Mouse (Mus musculus) bone marrow macrophage, adult 2 months (primary cell): ENCODE data around the gene Dnase1l2. TPM values are rescaled to one million over a fixed set of nuclear protein-coding genes. Genes with fewer than 3 reads are reported as not detected.
A peak's percentile ranks its signal among the peaks of the same experiment; 100 is the strongest.
"Not testable (repeated sequence)": the region's sequence is repeated elsewhere in the genome, so short reads cannot be mapped to it uniquely, and the experiment has no call there.

Experiments
- H3K27ac ChIP-seq: 2 replicates; pipeline ENCODE4 v1.5.1; 2012; ENCODE audit warnings: low read depth, low read length; ENCODE audit not compliant: insufficient read depth
- H3K4me1 ChIP-seq: 2 replicates; pipeline ENCODE4 v1.6.1; 2012; ENCODE audit warnings: low read length; ENCODE audit not compliant: control insufficient read depth, insufficient read depth
- H3K4me3 ChIP-seq: 2 replicates; pipeline ENCODE4 v1.5.1; 2012; ENCODE audit warnings: mild to moderate bottlenecking, low read length, moderate library complexity; ENCODE audit not compliant: insufficient read depth
- CTCF ChIP-seq: IDR thresholded peaks from 2 replicates; pipeline ENCODE4 v1.5.1; 2012; ENCODE audit warnings: low read depth, mild to moderate bottlenecking, low read length, moderate library complexity
- POLR2A ChIP-seq: IDR thresholded peaks from 2 replicates; pipeline ENCODE4 v1.6.1; 2012; ENCODE audit warnings: mild to moderate bottlenecking, low read depth, low read length, borderline replicate concordance
- polyA plus RNA-seq: library from polyadenylated mRNA; stranded (reverse); fragments of >200 nt; gene quantifications from 2 replicates; pipeline ENCODE4 v1.2.4, GENCODE M21; 2012; ENCODE audit not compliant: missing spikeins, insufficient read depth, insufficient read length

The Dnase1l2 gene
- polyA plus RNA-seq, 1 experiment: 3.3 TPM

DNA sequence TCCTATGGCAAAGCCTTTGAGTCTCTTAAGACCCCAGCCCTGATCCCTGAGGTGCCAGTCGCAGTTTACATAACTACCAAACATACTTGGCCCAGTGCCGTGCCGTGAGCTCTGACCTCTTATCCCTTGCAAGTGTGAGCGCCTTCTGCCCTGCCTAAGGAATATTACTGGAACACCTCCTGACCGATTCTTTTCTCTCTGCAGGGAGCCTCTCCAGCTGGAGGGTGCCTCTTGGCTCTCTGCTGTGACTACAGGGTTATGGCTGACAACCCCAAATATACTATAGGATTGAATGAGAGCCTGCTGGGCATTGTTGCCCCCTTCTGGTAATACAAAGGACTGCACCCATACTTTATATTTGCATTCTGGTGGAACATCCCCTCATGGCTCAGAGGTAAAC lies 5.9 kb downstream of the Dnase1l2 start:
- TF ChIP-seq POLR2A: no peak
- no peak; the same call in 1 of the 2 replicates for TF ChIP-seq CTCF

DNA sequence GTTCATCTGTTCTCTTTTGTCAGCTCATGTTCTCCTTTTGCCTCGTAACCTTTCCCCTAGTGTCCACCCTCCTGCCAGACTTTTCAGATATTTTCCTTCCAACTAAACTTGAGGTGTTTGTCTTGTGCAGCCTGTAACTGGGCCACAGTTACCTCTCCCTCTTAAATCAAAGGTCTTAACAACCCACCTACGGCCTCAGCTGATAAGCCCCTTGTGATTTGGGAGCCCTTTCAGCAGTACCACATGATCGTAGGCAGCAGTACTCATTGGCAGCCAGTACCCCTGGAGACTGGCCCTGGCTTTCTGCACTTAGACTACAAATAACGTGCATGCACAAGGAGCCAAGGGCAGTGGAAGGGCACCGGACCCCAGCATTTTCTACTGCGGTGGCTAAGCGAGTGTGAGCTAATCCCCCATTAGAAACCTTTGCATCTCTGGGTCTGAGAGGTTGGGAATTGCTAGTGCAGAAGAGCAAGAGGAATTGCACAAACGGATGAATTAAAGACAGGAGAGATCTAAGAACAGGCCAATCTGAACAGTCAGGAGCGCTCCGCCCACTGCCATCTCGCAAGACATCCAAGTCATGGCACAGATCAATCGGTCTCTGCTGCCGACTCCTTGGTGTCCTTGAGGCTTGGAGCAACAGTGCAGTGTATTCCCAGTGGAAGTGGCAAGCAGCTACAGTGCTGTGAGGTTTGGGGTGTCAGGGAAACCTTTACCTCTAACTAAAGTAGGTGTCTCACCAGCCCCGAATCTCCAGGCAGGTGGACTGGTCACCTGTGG lies 13.5 kb downstream of the Dnase1l2 start:
- no peak overlapping the region for H3K27ac ChIP-seq
- peaks cover 16% of the 10 kb centered on the region for H3K4me1 ChIP-seq
- H3K4me3 ChIP-seq: no peak overlapping the region
- TF ChIP-seq CTCF (no peak), POLR2A (no peak)

More for the DNA sequence above, 5.9 kb downstream of the Dnase1l2 start:
- H3K4me3 ChIP-seq: no peak overlapping the region
- H3K4me1 ChIP-seq: peaks cover 5% of the 10 kb centered on the region
- H3K27ac ChIP-seq: no peak overlapping the region

DNA sequence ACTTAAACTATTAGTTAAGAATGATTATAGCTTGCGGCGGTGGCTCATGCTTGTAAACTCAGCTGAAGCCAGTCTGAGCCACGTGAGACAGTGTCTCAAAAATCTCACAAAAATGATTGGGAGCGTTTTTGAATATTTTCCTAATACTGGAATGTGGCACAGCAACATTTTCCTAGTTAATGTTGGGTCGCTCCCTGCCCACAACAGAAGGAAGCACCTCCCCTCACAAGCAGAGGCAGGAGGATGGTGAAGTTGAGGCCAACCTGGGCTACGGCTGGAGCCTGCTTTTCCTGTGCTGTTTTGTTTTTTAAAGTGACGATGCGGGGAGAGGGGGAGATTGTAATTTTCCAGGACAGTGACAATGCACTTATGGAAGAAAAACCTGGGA lies 15.7 kb downstream of the Dnase1l2 start:
- TF ChIP-seq CTCF (no peak), POLR2A (no peak)
- H3K4me3 ChIP-seq: peak overlapping the region; percentile 90
- H3K27ac ChIP-seq: peak overlapping the region; percentile 70
- H3K4me1 ChIP-seq: peaks cover 12% of the 10 kb centered on the region

DNA sequence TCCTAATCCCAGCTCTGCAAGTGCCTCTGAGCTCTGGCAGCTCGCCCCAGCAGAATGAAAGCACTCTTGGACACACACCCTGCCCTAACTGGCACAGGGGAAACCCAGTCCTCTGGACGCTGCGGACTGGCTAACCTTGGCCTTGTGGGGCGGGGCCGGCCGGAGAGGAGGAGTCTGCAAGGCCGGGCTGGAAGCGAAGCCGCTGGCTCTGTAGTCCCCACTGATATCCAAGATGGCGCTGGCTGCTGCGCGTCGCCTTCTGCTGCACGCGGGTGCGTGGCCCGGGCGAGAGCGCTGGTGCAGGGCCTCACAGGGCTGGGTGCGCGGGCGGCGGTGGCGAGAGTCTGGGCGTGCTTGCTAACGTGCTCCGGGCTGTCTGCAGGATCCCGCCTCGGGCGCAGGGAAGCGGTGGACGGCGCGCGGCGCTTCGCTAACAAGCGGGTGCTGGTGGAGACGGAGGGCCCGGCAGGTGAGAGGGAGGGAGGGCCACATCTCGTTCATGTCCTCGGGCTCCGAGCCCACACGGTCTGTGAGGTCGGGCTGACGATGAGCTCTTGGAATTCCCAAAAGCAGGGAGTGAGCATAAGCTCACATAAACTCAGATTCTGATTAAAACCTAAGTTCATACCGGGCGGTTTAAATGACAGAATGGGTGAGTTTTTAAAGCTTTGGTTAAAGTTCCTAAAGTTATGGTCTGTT lies 16.3 kb downstream of the Dnase1l2 start, which contains the start of gene Eci1:
Eci1 (plus strand) TSS at position 171 of the 699 bp plus-strand sequence.
- TF ChIP-seq POLR2A (no peak), CTCF (no peak)
- Histone ChIP-seq H3K4me3 (peak within 1 kb of the TSS; percentile 90), H3K4me1 (peaks cover 10% of the 10 kb centered on the region), H3K27ac (peak within 1 kb of the TSS; percentile 70)

DNA sequence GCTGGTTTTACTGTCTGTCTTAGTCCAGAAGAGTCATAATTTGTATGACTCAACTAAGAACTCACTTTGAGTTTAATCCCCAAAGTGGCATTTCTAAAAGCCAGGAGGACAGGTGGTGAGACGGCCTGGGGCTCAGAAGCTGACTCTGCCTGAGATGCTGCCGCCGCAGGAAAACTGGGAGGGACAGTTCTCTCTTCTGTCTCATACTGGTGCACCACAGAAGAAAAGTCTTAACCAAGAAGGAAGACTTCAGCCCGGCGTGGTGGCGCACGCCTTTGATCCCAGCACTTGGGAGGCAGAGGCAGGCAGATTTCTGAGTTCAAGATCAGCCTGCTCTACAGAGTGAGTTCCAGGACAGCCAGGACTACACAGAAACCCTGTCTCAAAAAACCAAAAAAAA lies 17.0 kb downstream of the Dnase1l2 start:
- no peak for TF ChIP-seq POLR2A
- TF ChIP-seq CTCF: no peak
- H3K4me3 ChIP-seq: no peak overlapping the region
- no peak overlapping the region for H3K27ac ChIP-seq
- peaks cover 10% of the 10 kb centered on the region for H3K4me1 ChIP-seq

DNA sequence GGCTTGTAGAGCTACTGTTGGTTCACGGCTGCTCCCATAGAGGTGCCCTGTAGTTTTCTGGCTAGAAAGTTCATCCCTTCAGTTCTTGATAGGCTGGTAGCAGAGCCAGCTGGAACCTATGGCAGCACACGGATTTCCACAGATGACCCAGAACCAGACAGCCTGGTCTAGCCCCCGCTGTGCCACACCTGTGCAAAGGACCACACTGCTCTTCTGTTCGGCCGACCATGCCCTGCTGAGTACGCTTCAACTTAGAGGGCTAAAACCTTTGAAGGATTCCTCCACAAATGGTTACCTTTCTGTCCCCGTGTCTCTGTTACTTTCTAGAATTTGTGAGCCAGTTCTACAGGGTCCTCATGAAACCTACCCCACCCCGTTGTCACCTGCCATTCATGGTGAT lies 17.6 kb downstream of the Dnase1l2 start:
- H3K27ac ChIP-seq, H3K4me1 ChIP-seq, H3K4me3 ChIP-seq: not testable (repeated sequence)

DNA sequence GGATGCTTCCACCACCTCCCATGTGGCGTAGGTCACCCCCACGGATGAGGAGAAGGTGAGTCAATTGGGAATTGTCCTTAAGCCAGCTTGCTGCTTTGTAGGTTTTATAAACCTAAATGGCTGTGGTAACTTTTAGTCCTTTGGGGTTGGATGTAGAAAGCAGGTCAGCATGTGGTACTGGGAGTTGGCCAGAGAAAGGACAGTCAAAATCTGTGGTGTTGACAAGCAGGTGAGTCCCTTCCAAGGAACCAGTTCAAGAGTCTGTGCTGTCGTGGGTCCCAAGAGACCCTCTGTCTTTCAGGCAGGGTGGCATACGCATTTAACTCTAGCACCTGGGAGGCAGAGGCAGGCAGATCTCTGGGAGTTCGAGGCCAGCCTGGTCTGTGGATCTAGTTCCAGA lies 18.4 kb downstream of the Dnase1l2 start:
- Histone ChIP-seq H3K4me3 (no peak overlapping the region), H3K4me1 (peaks cover 10% of the 10 kb centered on the region), H3K27ac (no peak overlapping the region)
- TF ChIP-seq POLR2A: no peak

DNA sequence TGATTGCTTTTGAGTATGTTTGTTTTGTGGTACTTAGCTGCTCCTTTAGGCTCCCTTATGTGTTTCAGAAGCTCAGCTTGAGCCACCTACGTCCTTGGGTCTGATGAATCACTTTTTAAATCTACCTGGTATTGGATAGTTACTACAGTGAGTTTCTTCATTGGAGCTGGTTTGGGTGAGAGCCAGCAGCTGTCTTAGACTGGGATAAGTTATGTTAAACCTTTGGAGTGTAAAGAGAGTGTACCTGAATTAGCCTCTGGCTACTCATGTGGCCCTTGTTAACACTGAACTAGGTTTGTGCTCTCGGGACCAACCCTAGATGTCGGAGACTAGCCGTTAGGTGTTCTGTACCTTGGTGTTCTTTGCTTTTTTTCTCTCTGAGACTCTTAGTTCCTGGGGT lies 19.8 kb downstream of the Dnase1l2 start:
- Histone ChIP-seq H3K4me1 (peaks cover 6% of the 10 kb centered on the region), H3K27ac (no peak overlapping the region), H3K4me3 (no peak overlapping the region)
- TF ChIP-seq CTCF (no peak), POLR2A (no peak)

DNA sequence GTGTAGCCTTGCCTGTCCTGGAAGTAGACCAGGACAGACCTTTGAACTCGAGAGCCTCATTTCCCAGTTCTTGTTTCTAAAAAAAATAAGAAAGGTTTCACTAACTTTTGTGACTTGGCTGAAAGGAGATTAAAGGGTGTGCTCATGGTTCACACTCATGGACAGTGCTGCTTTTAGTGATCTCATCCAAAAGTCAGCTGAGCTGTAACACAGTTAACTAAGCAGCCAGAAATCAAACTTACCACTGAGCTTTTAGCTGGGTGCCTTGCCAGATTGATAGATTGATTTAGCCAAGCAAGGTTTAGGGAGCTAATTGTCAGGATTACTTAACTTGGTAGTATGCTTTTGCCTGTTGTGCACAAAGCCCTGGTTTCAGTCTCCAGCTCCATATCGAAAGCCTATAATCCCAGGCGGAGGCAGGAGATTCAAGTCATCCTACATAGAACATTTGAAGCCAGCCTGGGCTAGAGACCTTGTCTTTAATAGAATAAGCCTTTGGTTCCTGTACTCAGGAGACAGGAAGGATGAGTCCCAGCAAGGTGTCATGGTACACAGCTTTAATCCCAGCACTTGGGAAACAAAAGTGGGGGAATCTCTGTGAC lies 26.8 kb downstream of the Dnase1l2 start:
- Histone ChIP-seq H3K4me1 (peaks cover 12% of the 10 kb centered on the region), H3K27ac (no peak overlapping the region), H3K4me3 (peak overlapping the region; percentile 91)
- TF ChIP-seq POLR2A (no peak), CTCF (no peak)

DNA sequence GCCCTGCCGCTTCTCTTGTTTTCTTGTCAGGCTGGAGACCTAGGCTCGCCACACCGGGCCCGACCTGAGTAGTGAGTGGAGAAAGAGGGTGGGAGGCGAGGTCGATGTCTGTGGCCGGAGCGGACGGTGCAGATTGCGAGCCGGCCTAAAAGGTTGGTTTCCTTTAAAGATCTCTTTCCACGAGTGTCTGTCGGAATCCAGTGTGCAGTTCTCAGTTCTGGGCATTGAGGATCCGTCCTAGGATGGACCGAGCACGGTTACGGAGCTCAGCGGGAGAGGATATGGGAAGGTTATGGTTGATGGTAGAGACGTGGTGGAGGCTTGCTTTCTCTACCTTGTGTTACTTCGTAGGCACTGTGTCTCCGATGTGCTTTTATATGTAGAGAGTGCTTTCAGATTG lies 27.9 kb downstream of the Dnase1l2 start:
- peaks cover 12% of the 10 kb centered on the region for H3K4me1 ChIP-seq
- no peak for TF ChIP-seq POLR2A
- TF ChIP-seq CTCF: no peak
- peak overlapping the region; percentile 78 for H3K27ac ChIP-seq
- H3K4me3 ChIP-seq: peak overlapping the region; percentile 91
